In the genomic region with DNA sequence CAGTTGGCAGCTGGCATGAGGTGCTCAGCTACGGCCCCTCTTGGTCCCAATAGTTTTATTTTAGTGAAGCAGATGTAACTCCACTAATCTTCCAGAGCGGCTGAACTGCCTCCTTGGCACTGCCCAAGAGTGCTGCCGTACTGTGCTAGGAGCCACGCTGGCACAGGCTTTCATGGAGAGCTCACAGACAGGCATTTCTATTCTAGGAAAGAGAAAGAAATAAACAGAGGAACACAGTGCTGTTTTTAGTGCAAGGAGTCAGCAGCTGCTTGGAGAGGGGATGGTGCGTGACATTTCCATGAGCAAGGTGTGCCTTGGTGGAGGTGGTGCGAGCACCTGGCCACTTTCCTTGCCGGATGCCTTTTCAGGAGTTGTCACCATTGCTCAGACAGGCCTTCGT, we compare ENCODE assay signal across 16 mouse cellular contexts.
A peak's percentile ranks its signal among the peaks of the same experiment; 100 is the strongest.
DNase-seq lines count a peak whose midpoint lies in the region; ATAC-seq lines count a peak whose summit lies in the region.
"Had no signal": no experiment of that assay in that cellular context is flagged by ENCODE, and none has a peak within 500 bp of the region (broad histone marks: within the 10 kb centered on the region; RNA-seq: fewer than 3 reads in every experiment).

No protein-coding gene starts in this region.

- H3K4me1 ChIP-seq in hindbrain, embryonic 16.5 days (ENCODE audit: control insufficient read depth, insufficient read depth, low read depth, low read length), result peaks cover 6% of the 10 kb centered on the region; the same call in 1 of the 2 replicates
- H3K4me1 ChIP-seq in hindbrain, embryonic 11.5 days (replicated peaks; ENCODE audit: control insufficient read depth, insufficient read depth, low read length), result no peaks in the 10 kb centered on the region
- H3K4me1 ChIP-seq: liver, embryonic 12.5 days had no signal

- H3K36me3 ChIP-seq in hindbrain, embryonic 16.5 days (ENCODE audit: control insufficient read depth, insufficient read depth, low read length), result no peaks in the 10 kb centered on the region
- no peaks in the 10 kb centered on the region for H3K36me3 ChIP-seq in hindbrain, embryonic 11.5 days (ENCODE audit: control insufficient read depth, insufficient read depth, low read length)
- H3K36me3 ChIP-seq: hindbrain, embryonic 12.5 days; liver, embryonic 12.5 days had no signal

- H3K9me3 ChIP-seq in hindbrain, embryonic 16.5 days (ENCODE audit: control insufficient read depth, low read length), result no peaks in the 10 kb centered on the region
- no peaks in the 10 kb centered on the region for H3K9me3 ChIP-seq in hindbrain, embryonic 11.5 days (ENCODE audit: control insufficient read depth, low read length)
- H3K9me3 ChIP-seq: hindbrain, embryonic 12.5 days; liver, embryonic 12.5 days had no signal

- H3K9ac ChIP-seq in hindbrain, embryonic 16.5 days (ENCODE audit: low read depth, low read length), result no peak overlapping the region
- H3K9ac ChIP-seq in hindbrain, embryonic 11.5 days (ENCODE audit: low read depth, low read length), result no peak overlapping the region
- H3K9ac ChIP-seq: hindbrain, embryonic 12.5 days; liver, embryonic 12.5 days had no signal

- no peak overlapping the region for H3K4me3 ChIP-seq in hindbrain, embryonic 16.5 days (ENCODE audit: low read length)
- H3K4me3 ChIP-seq in hindbrain, embryonic 11.5 days (ENCODE audit: low read depth, low read length), result no peak overlapping the region
- H3K4me3 ChIP-seq: hindbrain, embryonic 12.5 days; liver, embryonic 12.5 days had no signal

- DNase-seq in frontal cortex, postnatal 36 days (ENCODE audit: low spot score in 2 of 2), result peak; percentile 26 to 56
- no peak for DNase-seq in frontal cortex, postnatal 25 days (ENCODE audit: low spot score in 2 of 2)
- no peak for DNase-seq in hindbrain, embryonic 11.5 days (ENCODE audit: low spot score)
- peak; percentile 85 for DNase-seq in brain, adult 2 months (ENCODE audit: low read depth, low spot score)
- DNase-seq in left cerebral cortex, postnatal 4 days, result peak; percentile 20
- no peak for DNase-seq in urinary bladder, postnatal 14 days (ENCODE audit: low spot score)
- DNase-seq: adrenal gland, adult 8-10 months; gastrocnemius, postnatal 10 days; kidney, postnatal 14 days had no signal

- ATAC-seq in hindbrain, embryonic 16.5 days, result peak; percentile 40; the same call in 1 of the 2 replicates
- no peak for ATAC-seq in hindbrain, embryonic 11.5 days (ENCODE audit: low FRiP score)
- ATAC-seq: intestine, postnatal 0 days; liver, embryonic 12.5 days; lung, postnatal 0 days had no signal

- H3K4me2 ChIP-seq in hindbrain, embryonic 16.5 days (ENCODE audit: low read length), result no peak overlapping the region
- H3K4me2 ChIP-seq in hindbrain, embryonic 11.5 days (replicated peaks; ENCODE audit: low read depth, low read length), result no peak overlapping the region
- H3K4me2 ChIP-seq: hindbrain, embryonic 12.5 days; liver, embryonic 12.5 days; midbrain, embryonic 11.5 days had no signal

- H3K27ac ChIP-seq in hindbrain, embryonic 16.5 days (ENCODE audit: low read depth, low read length), result no peak overlapping the region
- H3K27ac ChIP-seq in hindbrain, embryonic 11.5 days (ENCODE audit: low read depth, low read length), result no peak overlapping the region
- H3K27ac ChIP-seq: hindbrain, embryonic 12.5 days; liver, embryonic 12.5 days; stomach, postnatal 0 days had no signal

- WGBS in hindbrain, embryonic 16.5 days, result 85% methylated on average over 8 of the region's 8 CpGs
- WGBS in hindbrain, embryonic 11.5 days, result 95% methylated on average over 8 of the region's 8 CpGs

- intact Hi-C loops in left cerebral cortex, postnatal 4 days (cut with DNase I), result no loop called here

- H3K27me3 ChIP-seq in hindbrain, embryonic 16.5 days (replicated peaks; ENCODE audit: control insufficient read depth, insufficient read depth, low read length), result no peaks in the 10 kb centered on the region
- H3K27me3 ChIP-seq in hindbrain, embryonic 11.5 days (ENCODE audit: control insufficient read depth, insufficient read depth, low read length), result no peaks in the 10 kb centered on the region
- H3K27me3 ChIP-seq: hindbrain, embryonic 12.5 days; liver, embryonic 12.5 days had no signal

Comparison
In these comparisons a context has a peak if more than half of its experiments do, and no peak if none do; other contexts are left out.
1. DNase-seq: peak in frontal cortex, postnatal 36 days (2 of 2), brain, adult 2 months (single experiment) and left cerebral cortex, postnatal 4 days (single experiment); none in frontal cortex, postnatal 25 days (0 of 2), hindbrain, embryonic 11.5 days (single experiment) and urinary bladder, postnatal 14 days (single experiment).